9 mouse cellular contexts compared by ENCODE assay signal in the genomic region with DNA sequence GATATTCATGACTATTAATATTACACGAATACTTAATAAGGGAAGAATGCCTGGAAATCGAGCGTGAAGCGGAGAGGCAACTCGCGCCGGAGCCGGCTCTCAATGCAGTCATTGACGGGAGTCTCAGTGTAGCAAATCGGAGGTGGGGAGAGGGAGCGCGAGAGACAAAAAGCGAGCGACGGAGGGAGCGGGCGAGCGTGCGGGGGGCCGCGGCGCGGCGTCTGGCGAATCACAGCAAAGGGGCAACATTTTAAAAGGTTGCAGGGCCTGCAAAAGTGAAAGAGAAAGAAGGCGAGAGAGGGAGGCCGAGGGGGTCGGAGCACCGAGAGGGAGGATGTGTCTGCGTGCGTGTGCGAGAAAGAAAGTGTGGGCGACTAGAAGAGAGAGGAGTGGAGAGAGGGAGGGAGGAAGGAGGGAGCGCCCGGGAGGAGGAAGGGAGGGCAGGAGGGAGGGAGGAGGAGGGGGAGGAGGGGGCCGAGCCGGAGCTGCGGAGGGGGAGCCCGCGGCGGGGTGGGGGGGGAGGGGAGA. TPM values are rescaled to one million over a fixed set of nuclear protein-coding genes. Genes with fewer than 3 reads are reported as not detected.
DNase-seq lines count a peak whose midpoint lies in the region; ATAC-seq and TF ChIP-seq lines count a peak whose summit lies in the region.
"Had no signal": no experiment of that assay in that cellular context is flagged by ENCODE, and none has a peak within 500 bp of the region (broad histone marks: within the 10 kb centered on the region; RNA-seq: fewer than 3 reads in every experiment).

No protein-coding gene starts in this region.

- 1% methylated on average over 35 of the region's 41 CpGs for WGBS in spleen, adult 2 months
- WGBS in heart, embryonic 13.5 days: under 1% methylated on average over 34 of the region's 41 CpGs
- WGBS in midbrain, embryonic 16.5 days: under 1% methylated on average over 32 of the region's 41 CpGs

- TF ChIP-seq CTCF in spleen, adult 2 months (IDR thresholded peaks at IDR 0.05; ENCODE audit: extremely low read depth, insufficient read depth, insufficient read length, insufficient replicate concordance): no peak

- no peak for TF ChIP-seq POLR2A in spleen, adult 2 months (IDR thresholded peaks at IDR 0.05; ENCODE audit: low read depth, low read length)

- peaks cover 64% of the 10 kb centered on the region for H3K27me3 ChIP-seq in spleen, adult 2 months (ENCODE audit: control insufficient read depth, insufficient read depth, low read length)
- peaks cover 95% of the 10 kb centered on the region for H3K27me3 ChIP-seq in heart, embryonic 13.5 days (replicated peaks)
- peaks cover 42% of the 10 kb centered on the region for H3K27me3 ChIP-seq in midbrain, embryonic 16.5 days (ENCODE audit: control insufficient read depth, insufficient read depth, low read depth, low read length)

- peak overlapping the region; percentile 70 for H3K9ac ChIP-seq in heart, embryonic 13.5 days
- H3K9ac ChIP-seq in midbrain, embryonic 16.5 days (ENCODE audit: low read depth, low read length): no peak overlapping the region

- H3K9me3 ChIP-seq in heart, embryonic 13.5 days: no peaks in the 10 kb centered on the region
- no peaks in the 10 kb centered on the region for H3K9me3 ChIP-seq in midbrain, embryonic 16.5 days (replicated peaks; ENCODE audit: control insufficient read depth, low read length, poor library complexity, severe bottlenecking)

- H3K4me2 ChIP-seq in heart, embryonic 13.5 days: peak overlapping the region; percentile 74
- peak overlapping the region; percentile 57 for H3K4me2 ChIP-seq in midbrain, embryonic 16.5 days (ENCODE audit: low read length)

- DNase-seq in spleen, adult 2 months (ENCODE audit: low read depth in 1 of 2, low spot score in 2 of 2): no peak
- no peak for DNase-seq in spleen, postnatal 36 days (ENCODE audit: low spot score in 2 of 2)
- peak; percentile 65 to 75 for DNase-seq in kidney, postnatal 4 days
- DNase-seq in right cerebral cortex, postnatal 4 days: no peak
- DNase-seq in left cerebral cortex, adult 18-20 months (ENCODE audit: low spot score in 2 of 2): no peak

- peaks cover 3% of the 10 kb centered on the region; the same call in 1 of the 2 replicates for H3K4me1 ChIP-seq in spleen, adult 2 months (ENCODE audit: control insufficient read depth, insufficient read depth, insufficient read length)
- peaks cover 16% of the 10 kb centered on the region for H3K4me1 ChIP-seq in brown adipose tissue, adult 24 weeks (ENCODE audit: control insufficient read depth, insufficient read depth, insufficient read length, low read length)
- H3K4me1 ChIP-seq in heart, embryonic 13.5 days: peaks cover 35% of the 10 kb centered on the region
- H3K4me1 ChIP-seq in midbrain, embryonic 16.5 days (ENCODE audit: control insufficient read depth, insufficient read depth, low read length): peaks cover 14% of the 10 kb centered on the region

- no peaks in the 10 kb centered on the region for H3K36me3 ChIP-seq in spleen, adult 2 months (ENCODE audit: control insufficient read depth, insufficient read depth, low read length)
- no peaks in the 10 kb centered on the region for H3K36me3 ChIP-seq in heart, embryonic 13.5 days
- H3K36me3 ChIP-seq in midbrain, embryonic 16.5 days (ENCODE audit: control insufficient read depth, insufficient read depth, low read length): no peaks in the 10 kb centered on the region

- peak overlapping the region; percentile 75 for H3K4me3 ChIP-seq in spleen, adult 2 months (ENCODE audit: extremely low read depth, insufficient read depth, insufficient read length)
- H3K4me3 ChIP-seq in brown adipose tissue, adult 24 weeks (ENCODE audit: insufficient read depth, low read depth, low read length): peak overlapping the region; percentile 74
- peak overlapping the region; percentile 56 for H3K4me3 ChIP-seq in heart, embryonic 13.5 days
- H3K4me3 ChIP-seq in midbrain, embryonic 16.5 days (ENCODE audit: low read depth, low read length): peak overlapping the region; percentile 35

- no peak for ATAC-seq in heart, embryonic 13.5 days (ENCODE audit: extremely low read depth, insufficient number of reproducible peaks, low FRiP score, low TSS enrichment)
- peak; percentile 49; the same call in 1 of the 2 replicates for ATAC-seq in midbrain, embryonic 16.5 days

- no peak overlapping the region for H3K27ac ChIP-seq in spleen, adult 2 months (ENCODE audit: insufficient read depth, low read length)
- no peak overlapping the region for H3K27ac ChIP-seq in brown adipose tissue, adult 24 weeks (replicated peaks; ENCODE audit: low read depth, low read length)
- no peak overlapping the region for H3K27ac ChIP-seq in heart, embryonic 13.5 days (replicated peaks)
- H3K27ac ChIP-seq in midbrain, embryonic 16.5 days (ENCODE audit: low read length): peak overlapping the region; percentile 77

RNA-seq across cellular contexts. Expression of a gene that starts 7.5 kb away (rescaled TPM):
- 0.14 and 0.19 TPM in 2 replicates for polyA plus RNA-seq in spleen, adult 2 months (2012; rRNA removed)
- polyA plus RNA-seq in brown adipose tissue, adult 24 weeks (2012; ENCODE audit: insufficient read depth, insufficient read length, missing spikeins): 0.40 TPM in 1 of 2 replicates, not detected in the other
- 0.09 and 0.16 TPM in 2 replicates for polyA plus RNA-seq in heart, embryonic 13.5 days (2015; fragmentation: Nextera tagmentation; extraction: Ambion mirVana)
- 2.3 and 2.8 TPM in 2 replicates for polyA plus RNA-seq in midbrain, embryonic 16.5 days (2015; fragmentation: Nextera tagmentation; extraction: Ambion mirVana)
- total RNA-seq in left cerebral cortex, adult 18-20 months (2021): under 1 TPM; 0.67 to 0.87 TPM
- total RNA-seq: gastrocnemius, postnatal 36 days had no signal

Comparison
In these comparisons a context has a peak if more than half of its experiments do, and no peak if none do; other contexts are left out.
1. DNase-seq: peak in kidney, postnatal 4 days (2 of 2); none in spleen, adult 2 months (0 of 2), spleen, postnatal 36 days (0 of 2), right cerebral cortex, postnatal 4 days (single experiment) and left cerebral cortex, adult 18-20 months (0 of 2).
2. Peak in every context shown above with its lines, with median percentiles within 50 percentile points of each other: H3K4me3 ChIP-seq.